Mouse (Mus musculus): ENCODE measurements around the gene Myt1l.

DNA sequence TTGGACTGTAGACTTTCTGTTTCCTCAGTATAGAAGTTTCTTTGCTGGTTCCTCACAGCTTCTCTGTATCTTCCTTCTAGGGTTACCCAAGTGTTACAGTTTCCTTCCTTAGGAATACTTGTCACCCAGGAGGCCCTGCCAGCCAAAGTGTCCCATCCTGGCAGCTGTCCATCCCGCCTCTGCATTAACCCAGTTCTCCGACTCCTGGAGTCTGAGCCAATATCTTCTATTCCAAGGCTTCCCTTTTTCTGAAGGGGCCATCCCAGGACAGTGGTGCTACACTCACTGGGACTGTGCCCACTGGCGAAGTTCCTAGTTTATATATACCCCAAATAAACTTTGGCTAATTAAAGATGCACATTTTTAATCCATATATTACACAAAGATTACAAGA, 227.7 kb downstream of the Myt1l start:
- no peak for TF ChIP-seq POLR2A (IDR thresholded peaks at IDR 0.05; ENCODE audit: borderline replicate concordance, low read depth, low read length)
- TF ChIP-seq CTCF (IDR thresholded peaks at IDR 0.05; ENCODE audit: low read depth, low read length): no peak

Data from bone marrow macrophage, adult 2 months (primary cell).